Mouse (Mus musculus): ENCODE measurements at regions not wholly inside any gene's neighbourhood (a gene's known extent, or its start where the extent isn't known, plus 50 kb on each side); places are given as distances from the start of the nearest gene placed in this dataset.
A peak's percentile ranks its signal among the peaks of the same experiment; 100 is the strongest.

DNA sequence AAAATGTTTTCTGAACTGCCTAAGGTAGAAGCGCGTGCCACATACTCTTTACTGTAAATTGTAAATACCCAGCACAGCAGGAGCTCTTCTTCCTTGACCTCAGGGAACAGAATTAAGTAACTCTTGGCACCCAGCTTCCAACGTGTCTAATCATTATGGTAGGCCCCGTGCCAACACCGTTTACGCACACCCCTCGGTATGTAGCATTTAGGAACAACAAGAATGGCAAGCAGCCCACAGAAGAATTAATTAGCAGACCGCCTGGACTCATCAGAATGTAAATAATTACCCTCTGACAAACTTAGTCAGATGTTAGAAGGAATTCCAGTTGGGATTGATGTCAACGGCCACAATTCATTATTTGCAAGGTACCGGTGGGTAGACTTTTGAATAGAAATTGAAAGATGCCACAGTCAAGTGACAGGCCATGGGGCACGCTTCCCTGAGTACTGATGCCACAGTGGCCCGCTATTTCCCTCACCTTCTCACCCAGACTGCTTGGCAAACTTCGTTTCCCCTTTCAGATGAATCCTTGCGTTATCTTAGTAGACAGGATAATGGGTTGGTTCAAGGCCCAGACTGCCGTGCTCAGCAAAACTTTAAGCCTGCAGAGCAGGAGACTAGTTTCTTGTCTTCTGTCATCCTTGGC is 81.2 kb upstream of the Galnt5 start:
- no peak for DNase-seq

GRCm38 (mm10) chr2:57917721-57918120 is 80.0 kb upstream of the Galnt5 start:
- DNase-seq, result no peak

- peak; percentile 16 for DNase-seq
Measured at GRCm38 (mm10) chr2:57919102-57919731, 78.5 kb upstream of the Galnt5 start.

- DNase-seq, result no peak
Measured at GRCm38 (mm10) chr2:57934062-57934822, 63.4 kb upstream of the Galnt5 start.

All from thymus, postnatal 14 days (tissue).